Mouse (Mus musculus): Measurements from ENCODE around the gene Diaph2.

DNA sequence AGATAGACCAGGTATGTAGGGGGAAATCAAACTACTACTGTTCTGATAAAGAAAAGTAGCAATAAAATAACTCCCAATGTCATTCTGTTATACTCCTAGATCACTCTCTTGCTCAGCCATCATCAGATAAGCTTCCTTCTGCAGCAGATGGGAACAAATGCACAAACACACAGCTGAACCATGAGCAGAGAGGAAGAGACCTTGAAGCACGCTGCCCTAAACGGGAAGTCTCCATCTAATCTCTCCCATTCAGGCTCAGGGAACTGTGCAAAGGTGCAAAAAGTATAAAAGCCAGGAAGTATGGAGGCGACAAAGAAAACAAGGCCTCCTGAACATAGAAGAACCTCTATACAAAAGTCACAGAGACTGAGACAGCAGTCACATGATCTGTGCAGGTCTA lies 6.6 kb upstream of the Diaph2 start:
- TF ChIP-seq CTCF (IDR thresholded peaks at IDR 0.05; ENCODE audit: low read depth) = no peak
- TF ChIP-seq EP300 (optimal IDR thresholded peaks at IDR 0.05) = no peak
